Mouse (Mus musculus): ENCODE measurements around the gene Tas1r1. TPM values are rescaled to one million over a fixed set of nuclear protein-coding genes. Genes with fewer than 3 reads are reported as not detected.

The Tas1r1 gene
- polyA plus RNA-seq (2015; fragmentation: Nextera tagmentation; extraction: Ambion mirVana): 0.86 and 1.4 TPM in 2 replicates

- peaks cover 25% of the 10 kb centered on the region for H3K36me3 ChIP-seq
- H3K4me1 ChIP-seq (replicated peaks): peaks cover 19% of the 10 kb centered on the region
- no peaks in the 10 kb centered on the region for H3K9me3 ChIP-seq
- WGBS: 51% methylated on average over 10 of the region's 10 CpGs
- peak within 1 kb of the TSS; percentile 100 for H3K4me3 ChIP-seq (replicated peaks)
- H3K4me2 ChIP-seq (replicated peaks): peak within 1 kb of the TSS; percentile 97
- H3K27ac ChIP-seq: no peak within 1 kb of the TSS; the same call in 1 of the 2 replicates
- no peaks in the 10 kb centered on the region for H3K27me3 ChIP-seq
- peak within 1 kb of the TSS; percentile 96 for H3K9ac ChIP-seq (replicated peaks)
- peak; percentile 32; the same call in 1 of the 2 replicates for ATAC-seq
Measured at GRCm38 (mm10) chr4:152038225-152038984, at the start of gene Tas1r1. Gene Tas1r1 (minus strand): TSS chr4:152038568.

DNA sequence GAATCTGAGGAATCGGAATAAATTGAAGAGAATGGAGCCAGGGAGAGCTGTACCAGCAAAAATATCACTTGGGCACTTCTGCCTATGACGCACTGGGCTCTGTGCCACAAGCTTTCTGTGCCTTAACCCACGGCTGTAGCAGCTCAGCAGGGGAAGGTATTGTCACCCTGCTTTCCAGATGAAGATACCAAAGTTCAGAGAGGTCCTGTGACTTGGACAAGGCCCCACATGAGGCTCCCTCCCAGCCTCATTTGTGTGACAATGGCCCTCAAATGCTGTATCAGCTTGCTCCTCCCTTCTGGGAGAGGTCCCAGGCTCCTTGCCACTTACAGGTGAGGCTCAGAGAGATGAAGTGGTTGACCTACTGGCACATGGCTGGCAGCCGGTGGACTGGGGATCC, 49.8 kb upstream of the Tas1r1 start:
- Histone ChIP-seq H3K27ac (no peak overlapping the region), H3K36me3 (no peaks in the 10 kb centered on the region), H3K4me3 (replicated peaks) (no peak overlapping the region), H3K27me3 (peaks cover 9% of the 10 kb centered on the region; the same call in 1 of the 2 replicates), H3K4me1 (replicated peaks) (peaks cover 29% of the 10 kb centered on the region), H3K4me2 (replicated peaks) (peak overlapping the region; percentile 81), H3K9me3 (no peaks in the 10 kb centered on the region), H3K9ac (replicated peaks) (no peak overlapping the region)
- ATAC-seq: no peak
- 27% methylated on average over 4 of the region's 4 CpGs for WGBS

DNA sequence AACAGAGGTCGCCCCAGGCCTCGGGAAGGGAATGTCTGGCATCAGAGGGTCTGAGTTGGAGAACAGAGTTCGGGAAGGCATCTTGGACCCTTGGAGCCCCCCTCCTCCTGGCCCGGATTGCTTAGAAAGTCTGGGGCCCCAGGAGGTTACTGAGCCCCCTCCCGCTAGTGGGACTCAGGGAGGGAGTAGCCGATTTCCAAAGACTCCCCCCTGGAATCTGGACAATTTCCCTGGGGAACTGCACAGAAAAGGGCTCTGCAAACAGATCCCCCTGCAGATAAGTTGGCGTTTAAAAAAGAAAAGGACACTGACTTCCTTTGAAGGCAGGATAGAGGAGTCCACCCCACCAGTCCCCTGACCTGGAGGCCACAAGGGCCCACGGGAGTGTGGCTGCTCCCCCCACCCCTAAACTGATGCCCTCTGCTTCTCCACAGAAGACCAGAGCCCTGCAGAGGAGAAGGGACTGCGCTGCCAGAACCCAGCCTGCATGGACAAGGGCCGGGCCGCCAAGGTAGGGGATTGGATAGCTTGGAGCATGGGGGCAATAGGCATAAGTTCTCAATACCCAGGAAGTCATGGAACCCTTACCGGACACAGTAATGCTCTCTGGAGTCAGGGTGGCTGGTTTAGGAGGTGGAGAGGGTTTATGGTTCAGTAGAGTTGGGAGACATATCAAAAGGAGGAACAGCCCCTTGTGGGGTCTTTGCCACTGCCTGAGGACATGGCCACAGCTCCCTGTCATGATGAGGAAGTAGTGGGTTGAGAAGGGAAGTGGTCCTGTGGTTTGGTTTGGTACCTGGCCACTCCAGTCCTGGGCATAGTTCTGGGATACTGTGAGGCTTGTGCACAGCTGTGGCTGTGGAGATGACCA, 49.1 kb upstream of the Tas1r1 start:
- H3K9ac ChIP-seq (replicated peaks): peak overlapping the region; percentile 78
- H3K4me3 ChIP-seq (replicated peaks): peak overlapping the region; percentile 63
- no peaks in the 10 kb centered on the region for H3K36me3 ChIP-seq
- H3K4me1 ChIP-seq (replicated peaks): peaks cover 22% of the 10 kb centered on the region
- no peaks in the 10 kb centered on the region for H3K9me3 ChIP-seq
- peak overlapping the region; percentile 81 for H3K4me2 ChIP-seq (replicated peaks)
- peak; percentile 47; the same call in 1 of the 2 replicates for ATAC-seq
- peaks cover 9% of the 10 kb centered on the region; the same call in 1 of the 2 replicates for H3K27me3 ChIP-seq
- no peak overlapping the region for H3K27ac ChIP-seq
- WGBS: 3% methylated on average over 12 of the region's 12 CpGs

DNA sequence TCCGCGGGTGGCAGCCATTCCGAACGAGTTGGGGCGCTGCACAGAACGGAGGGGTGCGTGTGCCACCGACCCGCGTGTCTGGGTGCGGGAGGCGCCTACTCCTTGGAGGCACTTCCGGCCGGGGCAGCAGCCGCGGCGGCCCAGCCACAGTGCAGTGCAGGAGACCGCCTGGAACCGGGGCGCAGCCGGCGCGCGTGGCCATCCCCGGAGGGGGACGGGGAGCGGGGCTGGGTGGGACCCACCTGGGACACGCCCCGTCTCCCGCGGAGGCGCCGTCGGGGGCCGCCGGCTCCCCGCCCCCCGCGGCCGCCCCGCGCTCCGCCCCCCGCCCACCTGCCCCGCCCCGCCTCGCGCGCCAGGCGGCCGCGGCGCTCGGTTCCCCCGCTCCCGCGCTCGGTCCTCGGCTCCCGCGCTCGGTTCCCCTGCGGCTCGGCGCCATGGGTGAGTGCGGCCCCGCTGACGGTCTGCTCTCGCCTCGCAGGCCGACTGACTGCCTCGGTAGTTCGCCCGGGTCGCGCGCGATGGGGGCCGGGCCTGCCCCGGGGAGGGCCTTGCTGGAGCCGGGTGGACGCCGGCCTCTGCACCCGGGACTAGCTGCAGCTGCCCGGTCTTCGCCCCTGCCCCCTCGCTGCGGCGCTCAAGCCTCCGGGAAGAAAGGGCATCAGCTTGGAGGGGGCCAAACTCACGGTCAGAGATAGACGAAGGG, 48.3 kb upstream of the Tas1r1 start:
- peak; percentile 80 for ATAC-seq
- Histone ChIP-seq H3K27me3 (peaks cover 9% of the 10 kb centered on the region; the same call in 1 of the 2 replicates), H3K27ac (no peak overlapping the region), H3K4me3 (replicated peaks) (peak overlapping the region; percentile 63), H3K4me2 (replicated peaks) (peak overlapping the region; percentile 81), H3K9me3 (no peaks in the 10 kb centered on the region), H3K36me3 (no peaks in the 10 kb centered on the region), H3K4me1 (replicated peaks) (peaks cover 22% of the 10 kb centered on the region), H3K9ac (replicated peaks) (peak overlapping the region; percentile 78)
- under 1% methylated on average over 82 of the region's 92 CpGs for WGBS

DNA sequence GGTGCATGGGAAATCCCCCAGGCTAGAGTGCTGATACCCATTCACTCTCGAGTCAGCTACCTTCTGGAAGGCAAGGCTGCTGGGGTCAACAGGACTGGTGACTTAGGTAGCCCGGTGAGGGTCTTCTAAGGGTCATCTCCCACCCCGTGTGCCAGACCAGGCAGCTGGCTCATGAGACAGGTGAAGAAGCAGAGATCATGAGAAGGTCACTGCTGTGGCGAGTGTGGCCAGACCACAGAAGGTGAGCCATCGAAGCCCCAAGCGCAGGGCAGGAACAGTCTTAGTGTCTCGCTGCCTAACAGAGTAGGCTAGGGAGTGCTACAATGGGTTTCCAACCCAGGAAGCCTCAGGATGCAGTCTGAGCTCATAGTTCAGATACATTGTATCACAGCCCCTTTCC, 46.2 kb upstream of the Tas1r1 start:
- Histone ChIP-seq H3K27ac (no peak overlapping the region), H3K27me3 (peaks cover 9% of the 10 kb centered on the region; the same call in 1 of the 2 replicates), H3K4me3 (replicated peaks) (no peak overlapping the region), H3K9me3 (no peaks in the 10 kb centered on the region), H3K4me1 (replicated peaks) (peaks cover 22% of the 10 kb centered on the region), H3K9ac (replicated peaks) (no peak overlapping the region), H3K36me3 (no peaks in the 10 kb centered on the region), H3K4me2 (replicated peaks) (no peak overlapping the region)
- 90% methylated on average over 7 of the region's 7 CpGs for WGBS
- no peak for ATAC-seq

GRCm38 (mm10) chr4:152083611-152084220, 45.3 kb upstream of the Tas1r1 start:
- peaks cover 9% of the 10 kb centered on the region; the same call in 1 of the 2 replicates for H3K27me3 ChIP-seq
- H3K4me2 ChIP-seq (replicated peaks): no peak overlapping the region
- whole genome bisulfite sequencing: 75% methylated on average over 7 of the region's 7 CpGs

DNA sequence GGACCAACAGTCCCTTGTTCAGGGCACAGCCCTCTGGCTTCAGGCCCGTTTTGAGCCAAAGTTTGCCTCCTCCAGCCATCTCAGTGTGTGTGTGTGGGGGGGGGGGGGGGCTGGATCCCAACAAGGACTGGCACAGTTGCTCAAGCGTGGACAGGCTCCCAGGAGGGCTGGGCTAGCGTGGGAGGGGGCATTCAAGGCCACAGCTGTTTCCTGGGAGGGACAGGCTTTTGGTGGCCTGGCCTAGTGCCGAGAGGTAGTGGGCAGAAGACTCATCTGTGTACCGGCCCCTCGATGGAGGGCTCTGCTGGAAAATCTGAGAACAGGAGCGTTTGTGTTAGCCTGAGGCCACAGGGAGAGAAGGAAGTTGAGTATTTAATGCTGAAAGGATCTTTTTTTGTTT, 41.6 kb upstream of the Tas1r1 start:
- 72% methylated on average over 7 of the region's 7 CpGs for WGBS
- Histone ChIP-seq H3K36me3 (no peaks in the 10 kb centered on the region), H3K4me3 (replicated peaks) (no peak overlapping the region), H3K4me2 (replicated peaks) (no peak overlapping the region), H3K27me3 (peaks cover 4% of the 10 kb centered on the region; the same call in 1 of the 2 replicates), H3K4me1 (replicated peaks) (no peaks in the 10 kb centered on the region), H3K27ac (no peak overlapping the region), H3K9me3 (no peaks in the 10 kb centered on the region; the same call in 1 of the 2 replicates), H3K9ac (replicated peaks) (no peak overlapping the region)
- no peak for ATAC-seq

More at GRCm38 (mm10) chr4:152083611-152084220, 45.3 kb upstream of the Tas1r1 start:
- no peaks in the 10 kb centered on the region; the same call in 1 of the 2 replicates for H3K9me3 ChIP-seq
- H3K27ac ChIP-seq: no peak overlapping the region
- no peak overlapping the region for H3K4me3 ChIP-seq (replicated peaks)
- no peaks in the 10 kb centered on the region for H3K36me3 ChIP-seq
- no peak for ATAC-seq
- H3K4me1 ChIP-seq (replicated peaks): peaks cover 19% of the 10 kb centered on the region
- H3K9ac ChIP-seq (replicated peaks): no peak overlapping the region

DNA sequence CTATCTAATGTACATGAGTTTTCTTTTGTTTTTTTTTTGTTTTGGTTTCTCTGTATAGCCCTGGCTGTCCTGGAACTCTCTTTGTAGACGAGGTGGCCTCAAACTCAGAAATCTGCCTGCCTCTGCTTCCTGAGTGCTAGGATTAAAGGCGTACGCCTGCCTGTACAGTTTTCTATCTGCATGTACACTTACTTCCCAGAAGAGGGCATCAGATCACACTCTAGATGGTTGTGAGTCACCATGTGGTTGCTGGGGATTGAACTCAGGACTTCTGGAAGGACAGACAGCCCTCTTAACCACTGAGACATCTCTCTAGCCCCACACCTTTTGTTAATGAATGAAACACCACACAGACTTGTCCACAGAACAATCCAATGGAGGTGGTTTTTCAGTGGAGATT, 40.9 kb upstream of the Tas1r1 start:
- Histone ChIP-seq H3K4me3 (replicated peaks) (no peak overlapping the region), H3K36me3 (no peaks in the 10 kb centered on the region), H3K9me3 (no peaks in the 10 kb centered on the region; the same call in 1 of the 2 replicates), H3K9ac (replicated peaks) (no peak overlapping the region), H3K4me1 (replicated peaks) (no peaks in the 10 kb centered on the region), H3K27ac (no peak overlapping the region), H3K4me2 (replicated peaks) (no peak overlapping the region), H3K27me3 (no peaks in the 10 kb centered on the region)
- 95% methylated on average over 3 of the region's 3 CpGs for WGBS
- ATAC-seq: no peak

DNA sequence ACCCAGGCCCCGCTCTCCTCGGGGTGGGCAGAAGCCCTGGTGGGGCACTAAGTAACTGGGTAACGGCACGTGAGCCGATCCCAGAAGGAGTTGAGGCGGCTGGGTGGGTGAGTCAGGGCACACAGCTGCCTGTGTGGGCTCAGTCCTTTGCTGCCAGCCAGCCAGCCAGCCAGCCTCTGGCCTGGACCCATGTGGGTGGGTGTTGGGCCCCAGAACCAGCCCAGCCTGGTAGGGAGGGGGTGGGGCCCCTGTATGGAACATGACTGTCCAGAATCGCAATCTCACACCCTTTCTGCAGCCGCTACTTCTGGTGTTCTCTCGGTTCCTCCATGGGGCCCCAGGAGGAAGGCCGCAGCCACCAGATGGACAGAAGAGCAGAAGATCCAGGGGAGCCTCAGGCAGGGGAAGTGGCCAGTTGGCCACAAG, 39.8 kb upstream of the Tas1r1 start:
- no peak for ATAC-seq
- no peaks in the 10 kb centered on the region; the same call in 1 of the 2 replicates for H3K9me3 ChIP-seq
- 93% methylated on average over 10 of the region's 10 CpGs for WGBS
- no peak overlapping the region for H3K27ac ChIP-seq
- no peak overlapping the region for H3K4me3 ChIP-seq (replicated peaks)
- no peaks in the 10 kb centered on the region for H3K36me3 ChIP-seq
- H3K27me3 ChIP-seq: no peaks in the 10 kb centered on the region
- H3K4me2 ChIP-seq (replicated peaks): no peak overlapping the region
- H3K4me1 ChIP-seq (replicated peaks): no peaks in the 10 kb centered on the region
- H3K9ac ChIP-seq (replicated peaks): no peak overlapping the region

GRCm38 (mm10) chr4:152077191-152077590, 38.8 kb upstream of the Tas1r1 start:
- H3K9ac ChIP-seq (replicated peaks): no peak overlapping the region
- H3K27me3 ChIP-seq: no peaks in the 10 kb centered on the region
- no peak overlapping the region for H3K27ac ChIP-seq
- H3K4me3 ChIP-seq (replicated peaks): no peak overlapping the region
- no peaks in the 10 kb centered on the region for H3K36me3 ChIP-seq
- peaks cover 7% of the 10 kb centered on the region for H3K4me1 ChIP-seq (replicated peaks)
- no peak for ATAC-seq
- H3K9me3 ChIP-seq: no peaks in the 10 kb centered on the region; the same call in 1 of the 2 replicates
- 90% methylated on average over 9 of the region's 9 CpGs for WGBS
- no peak overlapping the region for H3K4me2 ChIP-seq (replicated peaks)

GRCm38 (mm10) chr4:152074548-152074947, 36.2 kb upstream of the Tas1r1 start:
- Histone ChIP-seq H3K27ac (no peak overlapping the region), H3K4me1 (replicated peaks) (peaks cover 9% of the 10 kb centered on the region), H3K9ac (replicated peaks) (no peak overlapping the region), H3K36me3 (no peaks in the 10 kb centered on the region), H3K4me3 (replicated peaks) (no peak overlapping the region), H3K4me2 (replicated peaks) (no peak overlapping the region), H3K9me3 (no peaks in the 10 kb centered on the region; the same call in 1 of the 2 replicates), H3K27me3 (no peaks in the 10 kb centered on the region)
- ATAC-seq: no peak
- WGBS: 81% methylated on average over 9 of the region's 9 CpGs

Measured in midbrain, embryonic 13.5 days (tissue).